Mouse (Mus musculus): ENCODE measurements around the gene Pld2. TPM values are rescaled to one million over a fixed set of nuclear protein-coding genes. Genes with fewer than 3 reads are reported as not detected.

The Pld2 gene
- polyA plus RNA-seq, 1 experiment from 2014 or later, result 6.5 TPM

- H3K4me1 ChIP-seq (replicated peaks), result no peaks in the 10 kb centered on the region
- no peaks in the 10 kb centered on the region for H3K27me3 ChIP-seq
- H3K4me3 ChIP-seq (replicated peaks), result no peak overlapping the region
- ATAC-seq, result peak; percentile 51
- no peak overlapping the region for H3K4me2 ChIP-seq (replicated peaks)
- no peaks in the 10 kb centered on the region for H3K9me3 ChIP-seq
- H3K36me3 ChIP-seq, result peaks cover 82% of the 10 kb centered on the region
- WGBS, result 63% methylated on average over 14 of the region's 14 CpGs
- no peak overlapping the region for H3K27ac ChIP-seq
- H3K9ac ChIP-seq (replicated peaks), result no peak overlapping the region
Observed at GRCm38 (mm10) chr11:70605024-70605566, 65.2 kb downstream of the Pld2 start.

GRCm38 (mm10) chr11:70606717-70607116, 66.9 kb downstream of the Pld2 start:
- Histone ChIP-seq H3K27ac (no peak overlapping the region), H3K36me3 (peaks cover 93% of the 10 kb centered on the region), H3K27me3 (no peaks in the 10 kb centered on the region), H3K9me3 (no peaks in the 10 kb centered on the region), H3K4me1 (replicated peaks) (no peaks in the 10 kb centered on the region), H3K4me2 (replicated peaks) (no peak overlapping the region), H3K9ac (replicated peaks) (no peak overlapping the region), H3K4me3 (replicated peaks) (no peak overlapping the region)
- ATAC-seq, result no peak
- WGBS, result 84% methylated on average over 12 of the region's 12 CpGs

- no peaks in the 10 kb centered on the region for H3K27me3 ChIP-seq
- H3K4me1 ChIP-seq (replicated peaks), result no peaks in the 10 kb centered on the region
- peaks cover 96% of the 10 kb centered on the region for H3K36me3 ChIP-seq
- no peak overlapping the region for H3K4me2 ChIP-seq (replicated peaks)
- no peak overlapping the region for H3K9ac ChIP-seq (replicated peaks)
- no peaks in the 10 kb centered on the region for H3K9me3 ChIP-seq
- ATAC-seq, result no peak
- no peak overlapping the region for H3K27ac ChIP-seq
- H3K4me3 ChIP-seq (replicated peaks), result no peak overlapping the region
- WGBS, result 95% methylated on average over 9 of the region's 9 CpGs
Observed at GRCm38 (mm10) chr11:70607611-70608010, 67.7 kb downstream of the Pld2 start.

Other genes with a start within 250 kb of the Pld2 start
- 0.07 TPM in 1 of 2 replicates, not detected in the other for gene Alox12e, start 217.4 kb upstream of the Pld2 start, polyA plus RNA-seq (2015; fragmentation: Nextera tagmentation; extraction: Ambion mirVana)
- gene Alox15, start 188.0 kb upstream of the Pld2 start, polyA plus RNA-seq (2015; fragmentation: Nextera tagmentation; extraction: Ambion mirVana), result not detected in 2 replicates
- 33.9 and 34.1 TPM in 2 replicates for gene Pelp1, start 130.0 kb upstream of the Pld2 start, polyA plus RNA-seq (2015; fragmentation: Nextera tagmentation; extraction: Ambion mirVana)
- gene Arrb2, start 107.4 kb upstream of the Pld2 start, polyA plus RNA-seq (2015; fragmentation: Nextera tagmentation; extraction: Ambion mirVana), result 44.8 and 45.5 TPM in 2 replicates
- gene Med11, start 88.1 kb upstream of the Pld2 start, polyA plus RNA-seq (2015; fragmentation: Nextera tagmentation; extraction: Ambion mirVana), result 41.9 and 43.6 TPM in 2 replicates
- 0.40 and 0.44 TPM in 2 replicates for gene Zmynd15, start 80.6 kb upstream of the Pld2 start, polyA plus RNA-seq (2015; fragmentation: Nextera tagmentation; extraction: Ambion mirVana)
- gene Cxcl16, start 80.1 kb upstream of the Pld2 start, polyA plus RNA-seq (2015; fragmentation: Nextera tagmentation; extraction: Ambion mirVana), result 1.4 and 1.6 TPM in 2 replicates
- 0.54 and 1.2 TPM in 2 replicates for gene Tm4sf5, start 34.8 kb upstream of the Pld2 start, polyA plus RNA-seq (2015; fragmentation: Nextera tagmentation; extraction: Ambion mirVana)
- not detected in 2 replicates for gene Vmo1, start 25.4 kb upstream of the Pld2 start, polyA plus RNA-seq (2015; fragmentation: Nextera tagmentation; extraction: Ambion mirVana)
- gene Gltpd2, start 20.9 kb upstream of the Pld2 start, polyA plus RNA-seq (2015; fragmentation: Nextera tagmentation; extraction: Ambion mirVana), result 0.35 and 0.42 TPM in 2 replicates
- 827 and 844 TPM in 2 replicates for gene Psmb6, start 14.7 kb upstream of the Pld2 start, polyA plus RNA-seq (2015; fragmentation: Nextera tagmentation; extraction: Ambion mirVana)
- not detected in 2 replicates for gene Gm40193, start 7.1 kb upstream of the Pld2 start, polyA plus RNA-seq (2015; fragmentation: Nextera tagmentation; extraction: Ambion mirVana)
- 10.7 and 14.2 TPM in 2 replicates for gene Mink1, start 22.8 kb downstream of the Pld2 start, polyA plus RNA-seq (2015; fragmentation: Nextera tagmentation; extraction: Ambion mirVana)
- gene 4930544D05Rik, start 75.8 kb downstream of the Pld2 start, polyA plus RNA-seq (2015; fragmentation: Nextera tagmentation; extraction: Ambion mirVana), result not detected in 2 replicates
- not detected in 2 replicates for gene Chrne, start 79.2 kb downstream of the Pld2 start, polyA plus RNA-seq (2015; fragmentation: Nextera tagmentation; extraction: Ambion mirVana)
- gene Gp1ba, start 99.1 kb downstream of the Pld2 start, polyA plus RNA-seq (2015; fragmentation: Nextera tagmentation; extraction: Ambion mirVana), result 0.17 and 0.26 TPM in 2 replicates
- gene Rnf167, start 107.2 kb downstream of the Pld2 start, polyA plus RNA-seq (2015; fragmentation: Nextera tagmentation; extraction: Ambion mirVana), result 111 and 113 TPM in 2 replicates
- gene Slc25a11, start 107.4 kb downstream of the Pld2 start, polyA plus RNA-seq (2015; fragmentation: Nextera tagmentation; extraction: Ambion mirVana), result 169 and 170 TPM in 2 replicates
- gene Pfn1, start 114.6 kb downstream of the Pld2 start, polyA plus RNA-seq (2015; fragmentation: Nextera tagmentation; extraction: Ambion mirVana), result 785 and 825 TPM in 2 replicates
- 8.0 and 9.5 TPM in 2 replicates for gene Eno3, start 117.1 kb downstream of the Pld2 start, polyA plus RNA-seq (2015; fragmentation: Nextera tagmentation; extraction: Ambion mirVana)
- 180 and 181 TPM in 2 replicates for gene Spag7, start 129.4 kb downstream of the Pld2 start, polyA plus RNA-seq (2015; fragmentation: Nextera tagmentation; extraction: Ambion mirVana)
- gene Camta2, start 148.0 kb downstream of the Pld2 start, polyA plus RNA-seq (2015; fragmentation: Nextera tagmentation; extraction: Ambion mirVana), result 15.3 and 16.4 TPM in 2 replicates
- 0.94 and 1.8 TPM in 2 replicates for gene Inca1, start 160.1 kb downstream of the Pld2 start, polyA plus RNA-seq (2015; fragmentation: Nextera tagmentation; extraction: Ambion mirVana)
- gene Kif1c, start 160.5 kb downstream of the Pld2 start, polyA plus RNA-seq (2015; fragmentation: Nextera tagmentation; extraction: Ambion mirVana), result 1.4 and 2.1 TPM in 2 replicates
- 13.2 and 15.1 TPM in 2 replicates for gene Zfp3, start 224.1 kb downstream of the Pld2 start, polyA plus RNA-seq (2015; fragmentation: Nextera tagmentation; extraction: Ambion mirVana)

All from midbrain, embryonic 13.5 days (tissue).